Mouse (Mus musculus) lung, postnatal 4 days (tissue): Measurements from ENCODE around the gene Otub1.

Experiments
- DNase-seq, 2 experiments: peaks; one replicate each; pipeline ENCODE4 v3.0.0; 2021

Gene Otub1

GRCm38 (mm10) chr19:7205753-7206736, at the start of gene Otub1:
Gene Otub1, minus strand, starts transcription at chr19:7206316.
- DNase-seq: peak; percentile 95

- no peak for DNase-seq
Measured at GRCm38 (mm10) chr19:7246021-7246420, 39.9 kb upstream of the Otub1 start.

GRCm38 (mm10) chr19:7240782-7241690, 34.9 kb upstream of the Otub1 start, which contains the start of gene Naa40:
Gene Naa40, minus strand, starts transcription at chr19:7241183.
- peak; percentile 95 to 96 for DNase-seq

- peak in 1 of 2 experiments; percentile 14 for DNase-seq
Measured at GRCm38 (mm10) chr19:7240291-7240690, 34.2 kb upstream of the Otub1 start.

- no peak for DNase-seq
Measured at GRCm38 (mm10) chr19:7239574-7239973, 33.5 kb upstream of the Otub1 start.

- no peak for DNase-seq
Measured at GRCm38 (mm10) chr19:7236742-7237141, 30.6 kb upstream of the Otub1 start.

GRCm38 (mm10) chr19:7236011-7236410, 29.9 kb upstream of the Otub1 start:
- no peak for DNase-seq

GRCm38 (mm10) chr19:7235461-7235860, 29.3 kb upstream of the Otub1 start:
- no peak for DNase-seq

- peak; percentile 82 to 90 for DNase-seq
Measured at GRCm38 (mm10) chr19:7234537-7235221, 28.6 kb upstream of the Otub1 start.

- DNase-seq: peak; percentile 55
Measured at GRCm38 (mm10) chr19:7226511-7226914, 20.4 kb upstream of the Otub1 start.

GRCm38 (mm10) chr19:7225096-7225690, 19.1 kb upstream of the Otub1 start:
- no peak for DNase-seq

GRCm38 (mm10) chr19:7224253-7224652, 18.1 kb upstream of the Otub1 start:
- no peak for DNase-seq

- no peak for DNase-seq
Measured at GRCm38 (mm10) chr19:7223488-7223887, 17.4 kb upstream of the Otub1 start.

- DNase-seq: no peak
Measured at GRCm38 (mm10) chr19:7222196-7222595, 16.1 kb upstream of the Otub1 start.

GRCm38 (mm10) chr19:7218753-7219152, 12.6 kb upstream of the Otub1 start:
- DNase-seq: no peak

GRCm38 (mm10) chr19:7217926-7218267, 11.8 kb upstream of the Otub1 start:
- DNase-seq: no peak

GRCm38 (mm10) chr19:7217162-7217925, 11.2 kb upstream of the Otub1 start, which contains the start of gene Cox8a:
Gene Cox8a, minus strand, starts transcription at chr19:7217616.
- DNase-seq: peak; percentile 97 to 98

- DNase-seq: peak; percentile 62 to 68
Measured at GRCm38 (mm10) chr19:7214484-7214883, 8.4 kb upstream of the Otub1 start.

GRCm38 (mm10) chr19:7213010-7213409, 6.9 kb upstream of the Otub1 start:
- no peak for DNase-seq

GRCm38 (mm10) chr19:7212216-7212615, 6.1 kb upstream of the Otub1 start:
- DNase-seq: no peak

GRCm38 (mm10) chr19:7209907-7210646, 4.0 kb upstream of the Otub1 start:
- peak in 1 of 2 experiments; percentile 9 for DNase-seq
